Mouse (Mus musculus) 3134 (cell line): ENCODE measurements around the gene Grhl3.
A peak's percentile ranks its signal among the peaks of the same experiment; 100 is the strongest.

Experiments
- DNase-seq: peaks from one replicate; pipeline ENCODE4 v3.0.0-alpha.2; 2011; ENCODE audit warnings: low spot score; ENCODE audit not compliant: insufficient read length; ENCODE audit errors: extremely low read depth

The Grhl3 gene

GRCm38 (mm10) chr4:135531771-135532613, 41.4 kb downstream of the Grhl3 start:
- no peak for DNase-seq

GRCm38 (mm10) chr4:135531236-135531635, 42.2 kb downstream of the Grhl3 start:
- no peak for DNase-seq

DNA sequence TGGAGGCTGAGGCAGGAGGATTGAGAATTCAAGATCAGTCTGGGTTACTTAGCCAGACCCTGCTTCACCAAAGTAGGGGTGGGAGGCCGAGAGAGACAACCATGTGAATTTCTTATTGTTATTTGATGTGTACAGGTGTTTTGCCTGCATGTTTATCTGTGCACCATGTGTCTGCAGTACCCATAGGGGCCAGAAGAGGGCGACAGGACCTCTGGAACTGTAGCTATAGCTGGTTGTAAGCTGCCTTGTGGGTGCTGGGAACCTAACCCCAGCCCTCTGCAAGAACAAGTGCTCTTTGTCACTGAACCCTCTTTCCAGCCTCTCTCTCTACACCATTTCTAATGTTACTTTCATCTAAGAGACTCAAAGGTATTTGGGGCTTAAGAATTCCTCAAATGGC, 43.2 kb downstream of the Grhl3 start:
- no peak for DNase-seq

- no peak for DNase-seq
These were observed 47.3 kb downstream of the Grhl3 start for GRCm38 (mm10) chr4:135526039-135526710.

- no peak for DNase-seq
These were observed 48.4 kb downstream of the Grhl3 start for GRCm38 (mm10) chr4:135525057-135525456.

- DNase-seq = no peak
These were observed 49.5 kb downstream of the Grhl3 start for GRCm38 (mm10) chr4:135523939-135524338.

GRCm38 (mm10) chr4:135520421-135520820, 53.0 kb downstream of the Grhl3 start:
- DNase-seq = no peak

DNA sequence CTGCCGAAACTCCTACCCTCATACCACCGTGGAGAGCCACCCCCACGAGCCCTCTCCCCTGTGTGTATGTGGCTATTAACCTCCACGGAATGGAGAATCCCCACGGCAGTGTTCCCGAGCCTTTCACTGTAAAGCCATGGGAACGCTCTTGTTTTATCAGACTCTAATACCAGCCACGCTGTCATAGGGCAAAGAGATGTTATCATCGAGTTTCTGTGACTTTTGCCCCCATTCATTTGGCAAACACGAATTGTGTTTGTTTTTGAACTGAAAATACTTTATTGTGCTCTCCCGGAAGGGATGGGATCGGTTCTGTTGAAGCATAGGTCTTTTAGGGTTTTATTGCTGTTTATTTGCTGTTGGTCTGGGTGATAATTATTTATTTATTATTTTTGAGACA, 55.3 kb downstream of the Grhl3 start:
- no peak for DNase-seq

- no peak for DNase-seq
These were observed 56.8 kb downstream of the Grhl3 start for GRCm38 (mm10) chr4:135516351-135517316.

- DNase-seq = no peak
These were observed 58.5 kb downstream of the Grhl3 start for GRCm38 (mm10) chr4:135514925-135515324.

DNA sequence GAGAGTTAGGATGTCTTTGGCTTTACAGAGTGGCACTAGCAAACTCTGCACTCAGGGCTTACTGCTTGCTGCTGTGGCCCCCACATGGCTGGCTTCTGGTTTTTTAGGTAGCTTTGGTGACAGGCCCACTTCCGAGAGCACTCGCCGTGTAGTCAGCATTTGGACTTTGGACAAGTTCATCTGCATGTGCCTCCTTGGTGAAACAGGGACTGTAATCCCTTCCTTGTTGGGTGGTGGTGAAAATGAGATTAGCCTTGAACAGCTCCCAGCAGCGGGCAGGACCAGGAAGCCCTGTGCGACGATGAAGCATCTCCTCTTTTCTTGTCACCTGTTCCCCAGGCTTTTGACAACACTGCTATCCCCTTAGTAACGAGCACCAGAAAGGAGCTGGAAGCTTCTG, 59.6 kb downstream of the Grhl3 start:
- no peak for DNase-seq

- DNase-seq = no peak
These were observed 63.9 kb downstream of the Grhl3 start for GRCm38 (mm10) chr4:135509515-135509914.

DNA sequence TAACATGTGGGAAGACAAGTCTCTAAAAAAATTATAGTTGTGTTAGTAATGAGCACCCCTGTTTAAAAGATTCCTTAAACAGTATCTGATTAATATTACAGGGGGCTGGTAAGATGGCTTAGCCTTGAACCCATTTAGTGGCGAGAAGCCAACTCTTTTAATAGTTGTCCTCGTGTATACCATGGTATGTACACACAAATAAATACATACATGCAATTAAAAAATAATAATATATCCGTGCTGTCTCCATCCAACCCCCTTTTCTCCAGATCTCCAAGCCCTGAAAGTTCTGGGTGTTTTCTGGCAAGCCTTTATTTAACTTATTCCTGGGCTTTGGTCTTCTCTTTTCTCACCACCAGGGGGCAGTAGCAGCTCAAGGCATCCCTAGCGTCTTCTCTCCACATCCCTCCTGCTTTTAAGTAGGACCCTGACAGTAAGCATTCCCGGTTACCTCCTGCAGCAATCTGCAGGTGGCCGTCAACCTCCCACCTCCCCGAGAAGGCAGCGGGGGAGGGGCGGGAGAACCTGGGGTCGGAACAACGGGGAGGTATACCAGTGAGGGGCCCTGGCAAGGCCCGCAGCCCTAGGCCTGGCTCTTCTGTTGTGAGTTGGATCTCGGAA, 64.9 kb downstream of the Grhl3 start:
- DNase-seq = peak; percentile 75

- DNase-seq = no peak
These were observed 65.7 kb downstream of the Grhl3 start for GRCm38 (mm10) chr4:135507547-135508350.

- no peak for DNase-seq
These were observed 67.6 kb downstream of the Grhl3 start for GRCm38 (mm10) chr4:135505794-135506193.

GRCm38 (mm10) chr4:135501587-135501986, 71.8 kb downstream of the Grhl3 start:
- no peak for DNase-seq

- DNase-seq = no peak
These were observed 73.6 kb downstream of the Grhl3 start for GRCm38 (mm10) chr4:135499831-135500230.

- DNase-seq = no peak
These were observed 75.3 kb downstream of the Grhl3 start for GRCm38 (mm10) chr4:135498136-135498535.

GRCm38 (mm10) chr4:135495810-135496209, 77.6 kb downstream of the Grhl3 start:
- DNase-seq = no peak

- no peak for DNase-seq
These were observed 78.0 kb downstream of the Grhl3 start for GRCm38 (mm10) chr4:135495397-135495791.
